Mouse (Mus musculus) limb, embryonic 10.5 days (tissue): Measurements from ENCODE around the gene Ifi44. TPM values are rescaled to one million over a fixed set of nuclear protein-coding genes. Genes with fewer than 3 reads are reported as not detected.
A peak's percentile ranks its signal among the peaks of the same experiment; 100 is the strongest.

Source experiments
- DNase-seq: peaks from one replicate; pipeline ENCODE4 v3.0.0-alpha.2; 2017; ENCODE audit warnings: low spot score
- H3K27ac ChIP-seq: fragments of 300-500 bp; sonication (generic); 2 replicates; pipeline ENCODE4 v1.5.1; 2016; ENCODE audit warnings: mild to moderate bottlenecking
- H3K27me3 ChIP-seq: fragments of 300-500 bp; sonication (generic); 2 replicates; pipeline ENCODE4 v1.6.1; 2016; ENCODE audit warnings: low read depth, mild to moderate bottlenecking; ENCODE audit not compliant: poor library complexity, severe bottlenecking
- H3K36me3 ChIP-seq: fragments of 300-500 bp; sonication (generic); 2 replicates; pipeline ENCODE4 v1.6.1; 2016; ENCODE audit warnings: mild to moderate bottlenecking, moderate library complexity
- H3K4me1 ChIP-seq: fragments of 300-500 bp; sonication (generic); 2 replicates; pipeline ENCODE4 v1.6.1; 2016
- H3K4me3 ChIP-seq: fragments of 300-500 bp; sonication (generic); 2 replicates; pipeline ENCODE4 v1.5.1; 2016; ENCODE audit warnings: mild to moderate bottlenecking, moderate library complexity
- H3K9me3 ChIP-seq: fragments of 300-500 bp; sonication (generic); replicated peaks from 2 replicates; pipeline ENCODE4 v1.6.1; 2016; ENCODE audit warnings: mild to moderate bottlenecking
- WGBS: fragments of 180-500 bp; shearing (Covaris S2); methylation state at CpG from one replicate; pipeline ENCODE4 v1.1.7; 2016; 5-methylcytosine and 5-hydroxymethylcytosine counted together
- polyA plus RNA-seq: library from polyadenylated mRNA; unstranded; fragments of >200 nt; fragmentation: Nextera tagmentation; extraction: Ambion mirVana; gene quantifications from 2 replicates; pipeline ENCODE4 v1.2.1, GENCODE M21; 2016

The Ifi44 gene
- not detected in 2 replicates for polyA plus RNA-seq

GRCm38 (mm10) chr3:151749737-151750136 is at the start of gene Ifi44:
Gene Ifi44 (minus strand): TSS chr3:151749960.
- Histone ChIP-seq H3K36me3 (no peaks in the 10 kb centered on the region), H3K4me3 (no peak within 1 kb of the TSS), H3K9me3 (no peaks in the 10 kb centered on the region), H3K27ac (no peak within 1 kb of the TSS), H3K27me3 (no peaks in the 10 kb centered on the region), H3K4me1 (no peaks in the 10 kb centered on the region)
- DNase-seq = no peak
- 88% methylated on average over 7 of the region's 7 CpGs for WGBS

- DNase-seq = no peak
- H3K4me1 ChIP-seq = no peaks in the 10 kb centered on the region
- H3K27ac ChIP-seq = no peak overlapping the region
- H3K4me3 ChIP-seq = no peak overlapping the region
- H3K27me3 ChIP-seq = no peaks in the 10 kb centered on the region
- no peaks in the 10 kb centered on the region for H3K9me3 ChIP-seq
- 83% methylated on average over 8 of the region's 8 CpGs for WGBS
- H3K36me3 ChIP-seq = no peaks in the 10 kb centered on the region
Observed at GRCm38 (mm10) chr3:151788622-151789021, 38.9 kb upstream of the Ifi44 start.

- H3K9me3 ChIP-seq = no peaks in the 10 kb centered on the region
- no peaks in the 10 kb centered on the region for H3K4me1 ChIP-seq
- H3K27me3 ChIP-seq = no peaks in the 10 kb centered on the region
- WGBS = 78% methylated on average over 4 of the region's 4 CpGs
- DNase-seq = no peak
- no peak overlapping the region for H3K4me3 ChIP-seq
- no peak overlapping the region for H3K27ac ChIP-seq
- H3K36me3 ChIP-seq = no peaks in the 10 kb centered on the region
Observed at GRCm38 (mm10) chr3:151775089-151775488, 25.3 kb upstream of the Ifi44 start.

- WGBS = 69% methylated on average over 3 of the region's 3 CpGs
- H3K36me3 ChIP-seq = no peaks in the 10 kb centered on the region
- no peak overlapping the region for H3K4me3 ChIP-seq
- H3K4me1 ChIP-seq = no peaks in the 10 kb centered on the region
- H3K9me3 ChIP-seq = no peaks in the 10 kb centered on the region
- no peaks in the 10 kb centered on the region for H3K27me3 ChIP-seq
- peak; percentile 43 for DNase-seq
- no peak overlapping the region for H3K27ac ChIP-seq
Observed at GRCm38 (mm10) chr3:151771074-151771473, 21.3 kb upstream of the Ifi44 start.

GRCm38 (mm10) chr3:151748514-151748913 is 1.2 kb downstream of the Ifi44 start:
- Histone ChIP-seq H3K36me3 (no peaks in the 10 kb centered on the region), H3K27ac (no peak overlapping the region), H3K4me3 (no peak overlapping the region), H3K4me1 (no peaks in the 10 kb centered on the region), H3K27me3 (no peaks in the 10 kb centered on the region), H3K9me3 (no peaks in the 10 kb centered on the region)
- WGBS = 93% methylated on average over 1 of the region's 1 CpGs
- DNase-seq = no peak

- H3K36me3 ChIP-seq = no peaks in the 10 kb centered on the region
- H3K27me3 ChIP-seq = no peaks in the 10 kb centered on the region
- H3K4me1 ChIP-seq = no peaks in the 10 kb centered on the region
- 91% methylated on average over 8 of the region's 8 CpGs for WGBS
- no peak overlapping the region for H3K4me3 ChIP-seq
- no peak for DNase-seq
- H3K27ac ChIP-seq = no peak overlapping the region
- H3K9me3 ChIP-seq = no peaks in the 10 kb centered on the region
Observed at GRCm38 (mm10) chr3:151746058-151746457, 3.7 kb downstream of the Ifi44 start.

- Histone ChIP-seq H3K9me3 (no peaks in the 10 kb centered on the region), H3K4me3 (no peak overlapping the region), H3K4me1 (no peaks in the 10 kb centered on the region), H3K36me3 (no peaks in the 10 kb centered on the region), H3K27ac (no peak overlapping the region), H3K27me3 (no peaks in the 10 kb centered on the region)
- 91% methylated on average over 1 of the region's 1 CpGs for WGBS
- DNase-seq = no peak
Observed at GRCm38 (mm10) chr3:151742223-151742622, 7.5 kb downstream of the Ifi44 start.

GRCm38 (mm10) chr3:151716246-151716645 is 33.5 kb downstream of the Ifi44 start:
- WGBS = 45% methylated on average over 1 of the region's 1 CpGs
- DNase-seq = no peak
- Histone ChIP-seq H3K4me1 (no peaks in the 10 kb centered on the region), H3K27me3 (no peaks in the 10 kb centered on the region), H3K36me3 (no peaks in the 10 kb centered on the region), H3K4me3 (no peak overlapping the region), H3K9me3 (no peaks in the 10 kb centered on the region), H3K27ac (no peak overlapping the region)

- no peak for DNase-seq
- H3K4me3 ChIP-seq = no peak overlapping the region
- H3K36me3 ChIP-seq = no peaks in the 10 kb centered on the region
- 95% methylated on average over 4 of the region's 4 CpGs for WGBS
- H3K27me3 ChIP-seq = no peaks in the 10 kb centered on the region
- no peaks in the 10 kb centered on the region for H3K4me1 ChIP-seq
- H3K27ac ChIP-seq = no peak overlapping the region
- no peaks in the 10 kb centered on the region for H3K9me3 ChIP-seq
Observed at GRCm38 (mm10) chr3:151707335-151707734, 42.4 kb downstream of the Ifi44 start.

Other genes with a start within 250 kb of the Ifi44 start
- gene Ifi44l, start 12.9 kb upstream of the Ifi44 start, polyA plus RNA-seq = not detected in 2 replicates
- gene Ptgfr, start 87.7 kb upstream of the Ifi44 start, polyA plus RNA-seq = 0.74 and 1.8 TPM in 2 replicates